Mouse (Mus musculus) midbrain, embryonic 14.5 days (tissue): ENCODE measurements around the gene Dgkq. TPM values are rescaled to one million over a fixed set of nuclear protein-coding genes. Genes with fewer than 3 reads are reported as not detected.
A peak's percentile ranks its signal among the peaks of the same experiment; 100 is the strongest.

Experiments used
- ATAC-seq: fragments of 200-750 bp; cut with Nextera tagmentation; 2 replicates; pipeline ENCODE4 v1.8.0; 2017; ENCODE audit warnings: moderate number of reproducible peaks, moderate library complexity; ENCODE audit not compliant: low FRiP score, low TSS enrichment
- DNase-seq: peaks from one replicate; pipeline ENCODE4 v3.0.0-alpha.2; 2015
- H3K27ac ChIP-seq: fragments of 300-500 bp; sonication (generic); replicated peaks from 2 replicates; pipeline ENCODE4 v1.5.1; 2014; ENCODE audit warnings: mild to moderate bottlenecking, low read depth, low read length, moderate library complexity
- H3K27me3 ChIP-seq: fragments of 300-500 bp; sonication (generic); 2 replicates; pipeline ENCODE4 v1.6.1; 2014; ENCODE audit warnings: low read length, control low read depth, mixed read lengths; ENCODE audit not compliant: control insufficient read depth, insufficient read depth
- H3K36me3 ChIP-seq: fragments of 300-500 bp; sonication (generic); 2 replicates; pipeline ENCODE4 v1.6.1; 2014; ENCODE audit warnings: low read length, control low read depth; ENCODE audit not compliant: control insufficient read depth, insufficient read depth
- H3K4me1 ChIP-seq: fragments of 300-500 bp; sonication (generic); 2 replicates; pipeline ENCODE4 v1.6.1; 2014; ENCODE audit warnings: mild to moderate bottlenecking, antibody characterized with exemption, low read length, control low read depth; ENCODE audit not compliant: control insufficient read depth, insufficient read depth
- H3K4me2 ChIP-seq: fragments of 300-500 bp; sonication (generic); 2 replicates; pipeline ENCODE4 v1.6.1; 2014; ENCODE audit warnings: mild to moderate bottlenecking, low read length, moderate library complexity
- H3K4me3 ChIP-seq: fragments of 300-500 bp; sonication (generic); replicated peaks from 2 replicates; pipeline ENCODE4 v1.5.1; 2014; ENCODE audit warnings: low read depth, low read length
- H3K9ac ChIP-seq: fragments of 300-500 bp; sonication (generic); replicated peaks from 2 replicates; pipeline ENCODE4 v1.6.1; 2014; ENCODE audit warnings: mild to moderate bottlenecking, low read length, moderate library complexity
- H3K9me3 ChIP-seq: fragments of 300-500 bp; sonication (generic); 2 replicates; pipeline ENCODE4 v1.6.1; 2016; ENCODE audit warnings: low read length, control low read depth, mixed read lengths; ENCODE audit not compliant: control insufficient read depth
- WGBS: fragments of 180-500 bp; shearing (Covaris S2); extraction: QIAGEN DNeasy Blood & Tissue Kit; methylation state at CpG from one replicate; pipeline ENCODE4 v1.1.7; 2014; 5-methylcytosine and 5-hydroxymethylcytosine counted together
- polyA plus RNA-seq: library from polyadenylated mRNA; unstranded; fragments of >200 nt; fragmentation: Nextera tagmentation; extraction: Ambion mirVana; gene quantifications from 2 replicates; pipeline ENCODE4 v1.2.1, GENCODE M21; 2014

Dgkq gene
- polyA plus RNA-seq, 1 experiment from 2014 or later, result 24.4 TPM

DNA sequence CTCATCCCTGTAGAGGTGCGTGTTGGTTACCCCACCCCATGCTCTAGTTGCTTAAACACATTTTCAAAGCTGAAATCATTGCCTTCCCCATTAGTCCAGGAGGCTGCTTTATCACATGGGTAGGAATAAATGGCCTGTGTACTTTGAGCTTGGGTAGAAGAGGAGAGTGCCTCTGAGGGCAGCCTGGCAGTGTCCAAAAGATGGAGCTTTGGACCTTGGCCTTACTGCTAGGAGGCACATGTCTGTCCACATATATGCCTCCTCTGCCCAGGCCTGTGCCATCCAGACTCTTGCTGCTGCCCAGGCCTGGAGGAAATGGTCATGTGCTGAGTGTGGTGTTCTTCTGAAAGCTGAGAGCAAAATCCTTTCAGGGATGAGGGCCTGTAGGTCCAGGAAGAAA is 38.9 kb upstream of the Dgkq start:
- WGBS, result 100% methylated on average over 1 of the region's 1 CpGs
- Histone ChIP-seq H3K36me3 (0 out of 2 replicates have a peak, but pooled peaks cover 16% of the 10 kb centered on the region), H3K27me3 (no peaks in the 10 kb centered on the region), H3K4me3 (no peak overlapping the region), H3K9ac (no peak overlapping the region), H3K4me1 (no peaks in the 10 kb centered on the region), H3K4me2 (no peak overlapping the region), H3K27ac (no peak overlapping the region), H3K9me3 (no peaks in the 10 kb centered on the region)
- DNase-seq (no peak), ATAC-seq (no peak)

DNA sequence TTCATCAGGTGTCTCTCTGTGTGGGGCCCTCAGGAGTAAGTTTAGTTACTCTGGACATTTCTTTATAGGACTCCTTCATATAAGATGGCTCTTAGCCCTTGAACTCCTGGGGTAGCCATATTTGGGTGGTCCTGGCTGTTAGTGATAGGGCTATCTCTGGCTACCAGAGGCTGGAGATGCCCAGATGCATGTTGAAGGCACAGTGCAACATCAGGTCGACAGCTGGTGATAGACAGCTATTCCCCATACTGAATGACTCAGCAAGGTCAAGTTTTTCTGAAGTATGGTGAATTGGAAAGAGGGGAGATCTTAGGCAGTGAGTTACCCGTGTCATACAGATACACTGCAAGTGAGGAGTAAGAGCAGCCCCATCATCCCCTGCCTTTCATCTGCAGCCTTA is 38.3 kb upstream of the Dgkq start:
- no peaks in the 10 kb centered on the region for H3K9me3 ChIP-seq

DNA sequence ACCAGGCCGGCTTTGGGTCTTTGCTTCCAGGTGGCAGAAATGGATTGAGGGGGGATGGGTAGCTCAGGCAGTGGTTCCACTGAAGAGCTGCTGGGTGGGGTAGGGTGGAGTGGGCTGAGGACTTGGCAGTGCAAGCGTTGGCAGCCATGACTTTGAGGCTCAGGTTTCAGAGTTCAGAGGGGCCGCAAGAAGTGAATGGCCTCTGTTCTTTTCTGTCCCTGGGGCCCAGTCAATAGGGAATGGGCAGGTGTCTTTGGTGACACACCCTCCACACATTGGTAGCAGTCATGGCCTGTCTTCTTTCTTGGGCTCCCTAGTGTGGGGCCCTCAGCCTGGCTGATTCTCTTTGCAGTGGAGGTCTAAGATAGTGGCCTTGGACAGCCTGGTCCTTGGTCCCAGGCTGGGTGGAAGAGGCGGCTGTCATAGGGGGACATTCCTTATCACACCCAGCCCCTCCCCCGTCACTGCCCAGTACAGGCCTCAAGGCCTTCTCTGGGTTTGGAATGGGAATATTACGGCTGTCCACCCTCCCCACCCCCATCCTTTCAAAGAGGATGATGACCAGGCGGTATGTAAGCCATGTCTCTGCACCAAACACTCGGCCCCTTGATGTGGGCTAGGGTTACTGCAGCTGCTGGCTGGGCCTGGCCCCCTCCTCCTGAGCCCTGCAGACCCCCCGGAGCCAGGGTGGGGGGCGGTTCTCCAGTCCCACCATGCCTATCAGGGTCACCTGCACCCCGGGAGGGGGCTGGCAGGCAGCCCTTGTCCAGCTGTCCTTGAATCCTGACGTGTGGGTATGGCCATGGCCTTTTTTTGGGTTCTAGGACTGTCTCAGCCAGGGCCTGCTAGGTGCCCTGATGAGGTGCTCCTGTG is 34.5 kb upstream of the Dgkq start:
- H3K9me3 ChIP-seq, result no peaks in the 10 kb centered on the region
- no peak overlapping the region for H3K27ac ChIP-seq
- 0 out of 2 replicates have a peak, but pooled peaks cover 16% of the 10 kb centered on the region for H3K36me3 ChIP-seq
- no peaks in the 10 kb centered on the region for H3K4me1 ChIP-seq
- no peak for DNase-seq
- no peak overlapping the region for H3K4me2 ChIP-seq
- no peak overlapping the region for H3K4me3 ChIP-seq
- H3K9ac ChIP-seq, result no peak overlapping the region
- no peaks in the 10 kb centered on the region for H3K27me3 ChIP-seq
- 92% methylated on average over 12 of the region's 12 CpGs for WGBS
- ATAC-seq, result no peak

More for the DNA sequence above, 38.3 kb upstream of the Dgkq start:
- DNase-seq (no peak), ATAC-seq (no peak)
- 91% methylated on average over 2 of the region's 2 CpGs for WGBS
- Histone ChIP-seq H3K4me3 (no peak overlapping the region), H3K4me1 (no peaks in the 10 kb centered on the region), H3K9ac (no peak overlapping the region), H3K27me3 (no peaks in the 10 kb centered on the region), H3K4me2 (no peak overlapping the region), H3K36me3 (0 out of 2 replicates have a peak, but pooled peaks cover 16% of the 10 kb centered on the region), H3K27ac (no peak overlapping the region)

DNA sequence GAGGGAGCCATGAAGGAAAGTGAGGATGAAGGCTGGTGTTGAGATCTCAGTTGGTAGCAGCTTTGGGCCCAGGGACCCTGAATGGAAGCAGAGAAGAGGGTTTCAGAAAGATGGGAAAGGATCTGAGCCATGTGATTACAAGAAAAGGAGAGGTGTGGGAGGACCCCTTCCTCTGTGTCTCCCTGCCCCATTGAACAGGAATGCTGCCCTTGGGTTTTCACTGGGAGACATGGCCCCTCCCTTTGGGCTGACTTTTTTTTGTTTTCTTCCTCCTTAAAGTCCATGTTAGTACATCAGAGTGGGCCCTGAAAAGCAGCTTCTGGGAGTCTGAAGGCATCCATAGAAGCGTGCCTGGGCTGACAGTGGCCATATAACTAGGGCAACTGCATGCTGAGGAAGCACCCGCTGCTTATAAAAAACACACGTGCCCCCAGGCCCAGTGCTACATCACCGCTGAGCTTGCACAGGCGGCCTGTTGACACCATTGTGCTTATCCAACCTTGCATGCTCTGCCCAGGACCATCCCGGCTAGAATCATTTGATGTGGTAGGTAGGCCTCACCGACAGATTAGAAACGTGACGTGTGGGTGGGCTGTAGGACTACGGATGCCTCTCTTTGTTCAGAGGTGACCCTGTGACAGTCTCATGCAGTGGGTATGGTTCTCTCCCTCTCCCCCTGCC is 32.0 kb upstream of the Dgkq start:
- ATAC-seq, result no peak
- H3K4me3 ChIP-seq, result no peak overlapping the region

DNA sequence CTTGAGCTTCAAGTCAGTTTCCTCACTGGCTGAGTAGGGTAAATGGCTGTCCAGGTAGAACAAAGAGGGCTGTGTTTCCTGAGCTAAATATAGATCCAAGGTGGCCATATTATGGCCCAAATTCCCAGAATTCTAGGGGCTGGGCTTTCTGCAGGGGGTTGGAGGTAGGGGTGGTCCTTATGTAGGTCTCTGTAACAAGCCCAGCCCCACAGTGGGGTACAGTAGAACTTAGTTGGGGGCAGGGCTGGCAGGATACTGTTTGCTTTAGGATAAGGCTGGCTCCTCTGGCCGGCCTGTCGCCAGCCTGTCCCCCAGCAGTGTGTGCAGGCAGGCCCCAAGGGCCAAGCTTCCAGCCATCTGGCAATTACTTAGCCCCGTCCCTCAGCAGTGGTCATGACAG is 30.9 kb upstream of the Dgkq start:
- H3K4me1 ChIP-seq, result 0 out of 2 replicates have a peak, but pooled peaks cover 5% of the 10 kb centered on the region
- no peak overlapping the region for H3K27ac ChIP-seq
- 0 out of 2 replicates have a peak, but pooled peaks cover 6% of the 10 kb centered on the region for H3K36me3 ChIP-seq
- 64% methylated on average over 3 of the region's 3 CpGs for WGBS
- H3K9me3 ChIP-seq, result no peaks in the 10 kb centered on the region
- H3K9ac ChIP-seq, result no peak overlapping the region
- DNase-seq, result no peak
- no peak for ATAC-seq
- H3K4me2 ChIP-seq, result no peak overlapping the region
- H3K4me3 ChIP-seq, result no peak overlapping the region
- no peaks in the 10 kb centered on the region for H3K27me3 ChIP-seq

More for the DNA sequence above, 32.0 kb upstream of the Dgkq start:
- Histone ChIP-seq H3K9me3 (no peaks in the 10 kb centered on the region), H3K27ac (no peak overlapping the region), H3K36me3 (0 out of 2 replicates have a peak, but pooled peaks cover 14% of the 10 kb centered on the region), H3K4me2 (no peak overlapping the region), H3K27me3 (no peaks in the 10 kb centered on the region), H3K4me1 (0 out of 2 replicates have a peak, but pooled peaks cover 5% of the 10 kb centered on the region), H3K9ac (no peak overlapping the region)
- DNase-seq, result no peak
- 66% methylated on average over 10 of the region's 10 CpGs for WGBS

DNA sequence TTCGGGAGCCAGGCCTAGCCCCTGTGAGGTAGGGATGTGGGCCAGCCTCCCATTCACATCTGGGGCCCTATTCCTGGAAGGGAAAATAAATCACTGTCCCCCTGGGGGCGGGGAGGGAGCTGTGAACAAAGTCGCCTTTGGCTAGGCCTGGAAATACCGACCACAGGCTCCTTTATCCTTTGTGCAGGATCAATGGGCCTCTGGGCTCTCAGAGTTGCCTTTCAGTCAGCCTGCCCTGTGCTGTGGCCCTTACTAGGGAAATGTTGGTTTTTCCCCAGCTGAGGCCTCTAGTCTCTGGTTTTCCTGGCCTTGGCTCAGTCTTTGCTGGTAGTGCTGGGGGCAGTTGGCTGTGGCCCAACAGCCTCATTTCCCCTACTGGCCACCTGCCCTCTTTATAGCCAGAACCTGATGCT is 27.9 kb upstream of the Dgkq start:
- H3K27me3 ChIP-seq, result peaks cover 6% of the 10 kb centered on the region
- H3K4me3 ChIP-seq, result no peak overlapping the region
- no peaks in the 10 kb centered on the region for H3K36me3 ChIP-seq
- H3K27ac ChIP-seq, result no peak overlapping the region
- peak; percentile 46 for DNase-seq
- H3K4me1 ChIP-seq, result 0 out of 2 replicates have a peak, but pooled peaks cover 11% of the 10 kb centered on the region
- ATAC-seq, result no peak
- H3K4me2 ChIP-seq, result no peak overlapping the region
- no peaks in the 10 kb centered on the region for H3K9me3 ChIP-seq
- WGBS, result 17% methylated on average over 4 of the region's 4 CpGs
- no peak overlapping the region for H3K9ac ChIP-seq

DNA sequence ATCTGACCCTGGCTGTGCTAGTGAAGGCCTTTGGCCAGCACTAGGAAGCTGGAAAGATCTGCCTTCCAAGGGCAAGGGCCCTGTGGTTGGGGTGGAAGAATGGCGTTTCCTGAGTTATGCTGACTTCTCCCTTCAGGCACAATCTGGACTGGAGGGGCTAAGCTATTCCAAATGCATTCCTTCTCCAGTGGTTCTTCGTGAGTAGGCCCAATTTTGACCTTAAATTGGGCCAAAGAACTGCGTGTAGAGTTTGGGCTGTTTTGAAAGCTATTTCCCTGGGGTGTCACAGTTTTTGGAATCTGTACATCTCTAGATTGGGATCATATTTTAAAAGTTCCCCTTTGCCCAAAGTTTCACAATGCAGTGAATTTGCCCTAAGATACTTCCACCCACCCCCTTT is 27.1 kb upstream of the Dgkq start:
- H3K36me3 ChIP-seq, result no peaks in the 10 kb centered on the region
- ATAC-seq (no peak), DNase-seq (no peak)
- no peak overlapping the region for H3K4me2 ChIP-seq
- WGBS, result 91% methylated on average over 3 of the region's 3 CpGs
- peaks cover 12% of the 10 kb centered on the region for H3K27me3 ChIP-seq
- no peaks in the 10 kb centered on the region for H3K9me3 ChIP-seq
- H3K9ac ChIP-seq, result no peak overlapping the region
- no peak overlapping the region for H3K27ac ChIP-seq
- H3K4me3 ChIP-seq, result no peak overlapping the region
- H3K4me1 ChIP-seq, result 0 out of 2 replicates have a peak, but pooled peaks cover 11% of the 10 kb centered on the region

DNA sequence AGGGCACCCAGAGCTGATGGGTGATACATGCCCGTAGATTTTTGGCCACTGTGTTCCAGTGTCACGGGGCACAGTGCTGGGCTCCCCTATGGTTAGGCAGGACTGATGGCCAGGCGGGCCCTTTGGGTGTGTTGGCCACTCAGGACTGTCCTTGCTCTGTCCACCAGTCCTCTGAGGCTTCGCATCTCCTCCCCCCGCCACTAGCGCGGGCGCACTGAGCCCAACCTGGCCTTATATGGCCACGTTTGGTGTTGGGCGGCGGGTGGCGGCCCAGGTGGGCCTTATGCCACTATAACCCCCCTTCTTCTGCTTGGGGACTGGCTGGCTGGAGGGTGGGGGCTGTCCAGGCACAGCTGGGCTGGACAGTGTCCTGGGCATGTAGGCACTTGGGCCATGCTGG is 26.4 kb upstream of the Dgkq start:
- no peaks in the 10 kb centered on the region for H3K9me3 ChIP-seq
- 96% methylated on average over 12 of the region's 12 CpGs for WGBS
- H3K9ac ChIP-seq, result no peak overlapping the region
- no peak overlapping the region for H3K4me3 ChIP-seq
- H3K4me2 ChIP-seq, result no peak overlapping the region
- no peak for ATAC-seq
- DNase-seq, result no peak
- 0 out of 2 replicates have a peak, but pooled peaks cover 11% of the 10 kb centered on the region for H3K4me1 ChIP-seq
- H3K27ac ChIP-seq, result no peak overlapping the region
- no peaks in the 10 kb centered on the region for H3K36me3 ChIP-seq
- H3K27me3 ChIP-seq, result peaks cover 12% of the 10 kb centered on the region
